Mouse (Mus musculus): ENCODE results near the gene Cdh6.
A peak's percentile ranks its signal among the peaks of the same experiment; 100 is the strongest.

The Cdh6 gene

DNA sequence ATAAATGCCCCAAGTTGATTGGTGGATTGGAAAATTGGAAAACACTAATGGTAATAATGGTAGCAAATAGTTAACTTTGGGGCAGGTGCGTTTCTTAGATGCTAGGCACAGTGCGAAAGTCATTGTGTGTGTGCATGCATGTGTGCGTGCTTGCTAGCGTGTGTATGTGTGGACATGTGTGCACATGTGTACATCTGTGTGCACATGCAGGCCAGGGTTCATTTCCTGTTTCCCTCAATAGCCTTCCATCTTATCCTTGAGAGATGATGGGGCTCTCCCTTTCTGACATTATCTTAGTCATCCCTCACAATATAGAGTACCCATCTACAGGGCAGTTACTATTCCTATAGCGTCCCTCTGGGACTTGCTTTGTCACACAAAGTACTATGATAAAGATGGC, 17.7 kb downstream of the Cdh6 start:
- DNase-seq (ENCODE audit: low spot score in 2 of 2), result no peak

DNA sequence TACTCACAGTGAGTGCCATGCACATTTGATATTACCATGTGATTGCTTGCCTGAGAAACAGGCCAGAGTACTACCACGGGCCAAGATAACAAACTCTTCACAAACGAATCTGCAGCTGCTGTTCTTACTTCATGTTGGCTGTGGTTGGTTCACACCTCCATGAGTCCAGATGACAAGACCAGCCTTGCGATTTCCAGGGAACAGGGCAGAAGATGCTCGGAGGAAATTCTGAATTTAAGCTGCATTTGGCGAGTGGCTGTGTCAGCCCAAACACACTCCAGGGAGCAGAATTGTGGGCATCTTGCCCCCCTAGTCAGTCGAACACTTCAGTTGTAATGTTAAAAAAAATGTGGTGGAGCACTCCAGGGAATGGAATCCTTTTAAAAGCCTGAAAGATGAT, 18.1 kb downstream of the Cdh6 start:
- no peak for DNase-seq (ENCODE audit: low spot score in 2 of 2)

DNA sequence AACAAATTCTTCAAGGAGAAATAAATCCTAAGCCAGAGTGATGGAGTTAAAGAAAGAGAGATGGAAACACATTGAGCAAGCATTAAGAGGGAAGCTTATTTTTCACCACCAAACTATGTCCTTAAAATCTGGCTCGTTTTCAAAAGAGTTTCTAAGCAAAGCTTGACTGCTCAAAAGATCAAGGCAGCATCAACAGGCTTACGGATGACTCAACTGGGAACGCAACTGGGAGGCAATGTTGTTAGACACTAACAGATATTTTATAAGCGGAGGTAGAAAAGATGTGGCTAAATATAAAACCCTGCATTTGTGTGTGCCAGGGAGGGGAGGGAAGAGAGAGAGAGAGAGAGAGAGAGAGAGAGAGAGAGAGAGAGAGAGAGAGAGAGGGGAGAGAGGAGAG, 31.5 kb downstream of the Cdh6 start:
- no peak for DNase-seq (ENCODE audit: low spot score in 2 of 2)

DNA sequence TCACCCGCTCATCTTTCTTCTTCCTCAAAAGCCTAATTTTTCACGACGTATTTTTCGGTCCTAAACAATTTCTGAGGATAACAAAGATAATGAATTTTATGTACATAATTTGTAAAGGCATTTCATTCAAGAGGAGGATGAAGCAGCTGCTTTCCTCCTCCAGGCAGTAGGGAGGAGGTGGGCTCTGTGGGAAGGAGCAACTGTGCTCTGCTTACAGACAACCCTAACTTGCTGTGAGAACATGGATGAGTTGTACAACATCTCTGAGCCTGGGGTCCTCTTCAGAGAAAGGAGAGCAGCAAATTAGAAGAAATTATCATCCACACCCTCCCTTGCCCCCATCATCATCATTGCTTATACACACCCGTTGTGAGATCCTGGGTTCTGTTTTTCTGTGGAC, 33.8 kb downstream of the Cdh6 start:
- no peak for DNase-seq (ENCODE audit: low spot score in 2 of 2)

DNA sequence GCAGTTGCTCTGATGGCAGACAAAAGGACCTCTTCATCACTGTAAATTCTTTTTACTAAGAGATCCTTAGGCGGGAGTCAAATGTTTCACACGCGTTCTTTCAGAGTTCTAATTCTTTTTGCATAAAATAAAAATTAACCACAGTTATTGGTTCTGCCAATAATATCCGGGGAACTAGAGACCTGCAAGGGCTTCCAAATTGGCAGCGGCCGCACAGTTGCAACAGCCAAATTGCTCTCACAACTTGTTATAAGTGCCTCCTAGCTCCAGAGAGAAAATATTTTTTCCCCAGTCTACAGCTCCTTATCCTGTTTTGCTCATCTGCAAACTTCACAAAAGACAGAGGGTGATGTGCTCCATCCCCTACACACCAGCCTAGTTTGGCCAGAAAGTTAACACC, 36.3 kb downstream of the Cdh6 start:
- DNase-seq (ENCODE audit: low spot score in 2 of 2), result no peak

DNA sequence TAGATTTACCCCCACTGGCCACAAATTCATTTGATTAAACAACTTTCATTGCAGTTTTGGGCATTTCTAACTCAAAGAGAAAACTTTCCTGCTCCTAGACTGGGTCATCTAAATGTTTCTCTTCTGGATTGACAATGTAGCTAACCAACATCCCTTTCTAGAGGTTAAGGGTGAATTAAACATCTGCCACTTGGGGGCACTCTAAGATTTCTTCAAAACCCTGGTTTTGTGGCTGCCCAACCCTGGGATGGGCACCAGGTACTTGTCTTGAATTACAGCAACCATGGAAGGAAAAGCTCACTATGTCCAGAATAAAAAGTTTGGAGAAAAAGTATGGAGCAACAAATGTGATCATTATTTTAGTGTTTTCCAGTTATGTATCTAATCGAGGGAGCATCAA, 39.4 kb downstream of the Cdh6 start:
- DNase-seq (ENCODE audit: low spot score in 2 of 2), result no peak

DNA sequence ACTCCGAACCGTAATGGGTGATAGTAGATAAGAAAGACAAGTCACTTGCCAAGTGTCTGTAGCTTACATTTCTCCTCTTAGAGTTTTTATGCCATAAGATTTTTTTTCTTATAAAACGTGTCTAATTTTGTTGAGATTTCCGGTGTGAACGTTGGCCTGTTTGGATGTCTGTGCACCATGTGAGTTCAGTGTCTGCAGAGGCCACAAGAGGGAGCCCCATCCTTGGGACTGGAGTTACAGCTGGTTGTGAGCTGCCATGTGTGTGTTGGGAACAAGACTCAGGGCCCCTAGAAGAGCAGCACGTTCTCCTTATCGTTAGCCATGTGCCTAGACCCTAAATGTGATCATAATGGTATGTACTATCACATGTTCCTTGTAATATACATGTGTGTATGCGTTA, 40.1 kb downstream of the Cdh6 start:
- no peak for DNase-seq (ENCODE audit: low spot score in 2 of 2)

DNA sequence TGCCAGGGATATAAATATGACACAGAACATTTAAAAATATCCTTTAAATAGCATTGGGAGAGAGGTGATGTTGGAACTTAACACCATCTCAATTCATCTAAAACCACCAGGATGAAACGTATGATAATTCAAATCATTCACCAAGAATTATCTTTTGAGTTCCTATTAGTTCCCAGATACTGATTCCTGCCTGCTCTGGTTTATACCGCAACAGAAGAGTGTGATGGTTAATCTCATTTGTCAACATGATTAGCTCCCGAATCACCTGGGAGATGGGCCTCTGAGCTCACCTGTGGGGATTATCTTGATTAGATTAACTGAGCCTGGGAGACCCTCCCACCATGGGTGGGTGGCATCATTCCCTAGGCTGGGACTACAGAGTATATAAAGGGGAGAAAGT, 41.0 kb downstream of the Cdh6 start:
- no peak for DNase-seq (ENCODE audit: low spot score in 2 of 2)

DNA sequence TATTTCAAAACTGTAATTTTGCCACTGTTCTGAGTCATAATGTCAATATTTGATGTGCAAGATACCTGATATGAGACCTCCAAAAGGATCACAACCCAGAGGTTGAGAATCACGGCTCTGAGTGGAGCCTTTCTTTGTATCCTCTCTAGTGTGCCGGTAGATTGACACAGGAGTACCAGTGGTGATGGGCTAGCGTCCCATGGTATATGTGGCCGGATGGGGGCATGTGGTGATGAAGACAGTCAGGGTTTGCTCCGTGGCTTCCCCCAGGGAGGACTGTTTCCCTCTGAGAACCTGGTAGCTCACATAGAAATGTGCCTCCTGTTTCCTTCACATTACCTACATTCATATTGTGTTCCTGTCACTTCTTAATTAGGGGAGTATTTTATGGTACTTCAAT, 43.2 kb downstream of the Cdh6 start:
- DNase-seq (ENCODE audit: low spot score in 2 of 2), result no peak

DNA sequence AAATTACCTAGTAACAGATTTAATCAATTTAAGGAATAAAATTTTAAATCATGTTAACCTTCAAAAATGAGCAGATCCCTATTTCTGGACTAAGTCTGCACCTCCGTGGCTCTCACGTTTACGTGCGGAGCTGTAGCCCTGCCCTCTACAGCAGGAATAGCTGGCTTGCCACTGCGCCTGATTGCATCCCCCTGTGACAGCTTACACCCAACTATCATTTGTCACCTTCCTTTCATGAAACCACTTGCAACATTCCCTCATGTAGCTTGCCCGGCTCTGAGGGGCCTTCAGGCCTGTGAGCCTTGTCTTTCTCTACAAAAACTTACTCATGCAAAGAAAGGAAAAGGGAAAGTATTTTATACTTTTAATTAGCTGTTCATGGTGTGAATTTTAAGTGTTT, 73.1 kb downstream of the Cdh6 start:
- DNase-seq (ENCODE audit: low spot score in 2 of 2), result no peak

DNA sequence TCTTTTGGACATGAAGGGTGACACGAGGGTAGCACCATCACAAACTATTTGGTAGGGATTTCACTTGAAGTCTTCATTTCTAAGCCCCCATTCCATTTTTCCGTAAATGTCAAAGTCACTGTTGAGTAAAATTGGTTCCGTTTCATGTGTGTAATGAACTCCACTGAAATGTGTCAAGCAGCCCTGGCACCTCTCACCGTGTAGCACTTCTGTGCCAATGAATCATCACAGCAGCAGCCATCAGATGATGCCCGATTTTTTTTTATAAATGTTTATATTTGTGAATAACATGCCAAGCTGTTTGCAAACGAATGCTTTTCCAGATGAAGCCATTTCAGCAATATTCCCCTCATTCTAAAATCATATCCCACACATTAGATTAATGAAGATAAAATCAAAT, 75.6 kb downstream of the Cdh6 start:
- DNase-seq (ENCODE audit: low spot score in 2 of 2), result no peak

DNA sequence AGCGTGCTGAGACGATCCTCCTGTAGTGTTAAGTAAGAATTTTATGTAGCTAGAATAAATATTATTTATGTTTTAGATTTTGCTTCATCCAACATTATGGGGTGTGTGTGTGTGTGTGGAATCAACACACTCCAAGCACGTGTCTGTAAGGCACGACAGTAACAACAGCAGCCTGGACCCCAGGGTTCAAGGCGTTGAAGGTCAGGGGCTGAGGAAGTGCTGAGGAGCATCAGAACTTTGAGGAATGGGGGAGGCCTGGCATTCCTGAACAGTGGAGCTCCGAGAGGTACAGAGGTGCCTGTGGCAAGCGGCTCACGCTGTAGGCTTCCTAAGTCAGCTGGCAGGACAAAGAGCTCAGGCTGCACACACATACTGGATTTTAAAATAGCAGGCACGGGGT, 78.1 kb downstream of the Cdh6 start:
- no peak for DNase-seq (ENCODE audit: low spot score in 2 of 2)

DNA sequence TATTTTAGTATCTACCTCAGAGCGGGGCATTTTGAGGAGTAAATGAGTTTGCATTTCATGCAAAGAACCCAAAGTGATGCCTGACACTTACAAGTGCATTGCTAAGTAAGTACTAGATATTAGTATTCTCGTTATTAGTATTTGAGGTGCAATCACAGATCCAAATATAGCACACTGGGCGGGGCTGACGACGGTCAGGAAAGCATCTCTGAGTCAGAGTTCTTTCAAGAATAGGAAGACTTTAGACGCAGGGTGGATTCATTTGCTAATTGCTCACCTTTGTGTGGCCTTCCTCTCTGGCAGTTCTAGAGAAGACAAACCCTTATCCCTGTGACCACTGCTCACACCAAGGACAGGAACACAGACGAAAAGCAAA, 78.6 kb downstream of the Cdh6 start:
- DNase-seq (ENCODE audit: low spot score in 2 of 2), result no peak

DNA sequence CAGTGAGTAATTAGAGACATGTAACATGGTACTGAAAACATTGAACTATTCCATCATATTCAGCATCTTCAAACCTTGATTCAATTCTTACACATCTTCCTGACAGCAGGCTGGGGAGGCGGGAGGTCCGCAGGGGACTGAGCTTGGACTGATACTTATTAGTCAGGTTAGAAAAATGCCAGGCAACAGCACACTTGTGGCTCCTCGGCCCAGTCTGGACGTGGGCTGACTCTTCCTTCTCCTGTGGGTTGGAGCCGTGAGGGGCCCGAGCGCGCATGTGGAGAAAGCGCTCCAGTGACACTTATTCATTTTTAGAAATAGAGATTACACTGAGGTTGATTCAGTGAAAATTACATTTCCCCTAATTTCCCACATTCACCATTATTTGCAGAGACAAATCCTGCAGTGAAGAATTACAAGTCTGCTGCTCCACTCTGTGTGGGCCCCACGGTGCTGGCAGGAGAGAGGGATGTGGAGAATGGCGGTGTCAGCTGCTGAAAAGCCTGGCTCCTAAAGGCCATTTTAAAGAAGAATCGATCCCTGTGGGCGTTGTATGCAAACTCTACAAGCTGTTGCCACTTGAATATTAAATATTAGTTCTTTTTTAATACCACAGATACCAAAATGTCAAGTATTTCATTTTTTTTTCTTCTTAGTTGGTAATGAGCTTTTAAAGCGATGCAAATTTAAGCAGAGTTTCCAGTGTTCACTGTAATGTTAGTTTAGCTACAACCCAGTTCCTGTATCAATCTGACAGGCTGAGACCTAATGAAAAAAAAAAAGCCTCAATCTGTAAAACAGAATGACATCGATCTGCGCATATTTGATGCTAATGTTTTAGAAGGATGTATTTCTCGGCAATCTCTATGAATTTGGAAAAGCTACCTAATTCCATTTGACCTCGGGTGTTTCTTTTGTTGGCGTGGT, 79.3 kb downstream of the Cdh6 start:
- no peak for DNase-seq (ENCODE audit: low spot score in 2 of 2)

DNA sequence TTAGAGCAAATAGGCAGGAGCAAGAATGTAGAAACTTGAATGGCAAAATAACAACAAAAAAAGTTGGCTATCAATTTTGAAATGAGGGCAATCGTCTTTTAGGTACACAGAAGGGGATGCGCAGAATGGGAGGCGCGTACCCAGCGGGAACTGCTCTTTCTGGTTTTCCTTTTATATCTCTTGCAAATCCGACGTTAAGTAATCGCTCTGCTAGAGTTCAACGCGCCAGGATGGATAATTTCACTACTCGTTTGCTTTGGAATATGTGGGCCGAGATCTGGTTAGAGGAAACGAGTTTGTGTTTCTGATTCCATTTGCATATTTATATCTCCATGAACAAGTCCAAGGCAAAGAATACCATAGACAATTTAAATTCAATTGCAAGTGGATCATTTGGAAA, 81.4 kb downstream of the Cdh6 start:
- no peak for DNase-seq (ENCODE audit: low spot score in 2 of 2)

DNA sequence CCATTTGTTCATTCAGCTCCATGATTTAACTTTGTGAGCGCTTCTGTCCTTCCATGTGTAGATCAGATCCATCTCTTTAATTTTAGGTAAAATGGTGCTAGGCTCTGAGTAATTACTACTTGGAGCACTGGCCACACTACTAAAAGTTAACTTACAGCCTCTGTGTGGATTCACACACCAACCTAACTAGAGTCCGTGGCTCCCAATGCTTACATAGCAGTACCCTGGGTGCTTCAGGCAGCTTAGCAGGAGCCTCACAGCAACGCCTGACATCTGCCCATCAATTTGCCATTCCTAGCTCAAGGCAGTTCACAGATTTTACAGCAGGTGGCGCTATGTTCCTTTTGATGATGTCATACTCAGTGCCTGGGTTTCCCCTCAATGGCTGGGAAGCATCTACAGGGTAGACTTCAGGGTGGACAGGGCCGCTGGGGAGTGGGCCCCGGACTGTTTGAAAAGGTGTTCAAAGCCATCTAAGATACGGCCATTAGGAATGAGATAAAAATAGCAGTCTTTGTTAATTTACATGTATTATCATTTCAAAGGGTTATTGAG, 84.9 kb downstream of the Cdh6 start:
- peak; percentile 19 to 50 for DNase-seq (ENCODE audit: low spot score in 2 of 2)

DNA sequence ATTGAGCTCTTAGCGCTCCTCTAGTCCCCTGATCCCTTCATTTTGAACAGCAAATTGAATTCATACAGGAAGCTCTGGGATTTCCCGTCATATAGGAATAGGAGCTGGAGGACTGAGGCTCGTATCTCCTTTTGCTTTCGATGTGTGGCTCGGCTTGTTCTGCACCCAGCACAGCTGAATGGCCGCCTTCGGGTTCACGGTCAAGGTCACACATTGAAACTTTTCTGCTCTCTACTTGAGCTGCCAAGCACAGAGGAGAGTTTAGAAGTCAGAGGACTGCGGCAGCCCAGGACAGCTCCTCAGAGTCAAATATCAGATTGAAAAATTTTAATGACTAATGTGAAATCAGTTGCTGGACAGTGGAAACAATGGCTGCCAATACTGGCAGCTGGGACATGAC, 88.7 kb downstream of the Cdh6 start:
- no peak for DNase-seq (ENCODE audit: low spot score in 2 of 2)

DNA sequence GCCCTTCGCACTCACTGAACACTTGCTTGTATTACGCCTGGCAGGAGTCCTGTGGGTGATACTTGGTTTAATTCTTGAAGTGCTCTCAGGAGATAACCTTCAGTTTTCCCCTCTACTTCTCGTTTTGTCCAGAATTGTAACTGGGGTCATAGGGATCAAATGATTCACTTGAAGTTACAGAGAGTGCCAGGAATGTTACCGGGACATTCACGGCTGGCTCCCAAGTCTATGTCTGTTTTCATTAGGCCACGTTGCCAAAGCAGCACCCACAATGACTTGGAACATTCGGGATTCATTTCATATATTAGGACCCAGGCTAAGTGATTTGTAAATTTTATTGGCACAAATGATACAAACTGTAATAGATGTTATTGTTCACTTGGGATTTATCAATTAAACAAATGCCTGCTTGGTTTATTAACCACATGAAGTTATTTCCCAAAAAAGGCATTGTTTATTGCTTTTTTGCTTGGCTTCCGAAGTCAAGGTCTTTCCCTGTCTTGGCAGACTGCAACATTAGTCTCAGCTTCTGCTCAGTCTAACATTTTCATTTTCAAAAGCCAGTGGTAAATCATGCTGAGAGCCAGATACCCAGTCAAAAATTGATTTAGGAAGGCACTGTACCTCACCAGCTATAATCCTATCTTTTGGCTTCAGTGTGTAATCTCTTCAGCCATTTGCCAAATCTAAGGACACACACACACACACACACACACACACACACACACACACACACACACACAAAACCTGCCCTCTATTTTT, 96.4 kb downstream of the Cdh6 start:
- DNase-seq (ENCODE audit: low spot score in 2 of 2), result no peak

DNA sequence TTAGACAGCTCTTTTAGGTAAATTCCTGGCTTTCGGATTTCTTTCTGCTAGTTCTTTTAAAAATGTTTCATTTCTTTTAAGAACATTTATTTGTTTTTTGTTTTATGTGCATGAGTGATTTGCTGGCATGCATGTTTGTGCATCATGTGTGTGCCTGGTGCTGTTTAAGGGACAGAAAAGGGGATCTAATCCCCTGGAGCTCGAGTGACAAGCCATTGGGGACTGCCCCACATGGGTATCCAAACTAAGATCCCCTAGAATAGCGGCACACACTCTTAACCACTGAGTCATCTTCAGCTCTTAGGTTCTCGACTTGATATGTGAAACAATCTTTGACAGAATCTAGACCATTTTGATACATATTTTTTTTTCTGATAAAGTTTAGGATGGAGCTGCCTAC, 99.4 kb downstream of the Cdh6 start:
- DNase-seq (ENCODE audit: low spot score in 2 of 2), result no peak

DNA sequence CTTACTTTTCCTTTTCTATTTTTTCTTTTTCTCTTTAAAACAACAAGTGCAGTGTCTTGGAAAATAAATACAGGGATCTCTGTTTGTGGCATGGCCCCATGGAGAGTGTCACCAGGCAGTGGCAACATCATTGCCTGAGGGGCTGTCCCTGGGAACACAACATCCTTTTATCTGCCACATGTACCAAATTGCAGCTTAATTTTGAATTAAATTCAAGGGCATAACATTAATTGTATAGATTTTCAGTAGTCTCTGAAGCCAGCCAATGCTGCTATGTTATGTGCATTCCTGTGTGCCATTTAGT, 105.3 kb downstream of the Cdh6 start:
- no peak for DNase-seq (ENCODE audit: low spot score in 2 of 2)

DNA sequence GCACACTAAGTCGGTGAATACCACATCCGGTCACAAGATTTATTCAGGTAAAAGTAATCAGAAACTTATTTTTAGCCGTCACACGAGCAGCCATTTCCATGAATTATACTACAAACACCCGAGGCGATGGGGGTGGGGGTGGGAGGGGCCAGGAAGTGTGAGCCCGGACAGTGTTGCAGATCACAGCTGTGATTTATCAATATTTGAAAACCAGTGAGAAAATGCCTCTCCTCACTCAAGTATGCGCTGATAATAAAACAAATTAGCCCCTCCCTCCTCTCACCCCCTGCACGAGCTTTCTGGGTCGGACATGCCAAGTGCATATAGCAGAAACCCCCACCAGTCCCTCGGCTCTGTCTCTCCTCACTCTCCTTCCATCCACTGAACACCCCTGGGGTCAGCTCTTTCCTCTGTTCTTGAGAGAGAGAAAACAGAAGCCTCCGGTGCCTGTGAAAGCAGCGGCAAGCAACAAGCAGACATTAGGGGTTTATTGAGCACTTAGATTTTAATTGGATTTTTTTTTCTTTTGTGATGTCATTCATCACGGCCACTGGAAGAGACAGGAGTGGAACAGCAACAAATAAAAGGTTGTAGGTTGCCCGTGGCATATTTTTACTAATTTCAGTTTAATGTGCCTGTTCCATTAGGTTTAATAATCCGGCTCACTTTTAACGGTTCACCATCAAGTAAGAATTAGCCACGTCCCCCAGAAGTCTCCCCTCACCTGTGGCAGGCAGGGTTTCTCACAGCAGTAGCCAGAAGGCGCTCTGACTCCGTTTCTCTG, 105.9 kb downstream of the Cdh6 start:
- DNase-seq (ENCODE audit: low spot score in 2 of 2), result no peak

DNA sequence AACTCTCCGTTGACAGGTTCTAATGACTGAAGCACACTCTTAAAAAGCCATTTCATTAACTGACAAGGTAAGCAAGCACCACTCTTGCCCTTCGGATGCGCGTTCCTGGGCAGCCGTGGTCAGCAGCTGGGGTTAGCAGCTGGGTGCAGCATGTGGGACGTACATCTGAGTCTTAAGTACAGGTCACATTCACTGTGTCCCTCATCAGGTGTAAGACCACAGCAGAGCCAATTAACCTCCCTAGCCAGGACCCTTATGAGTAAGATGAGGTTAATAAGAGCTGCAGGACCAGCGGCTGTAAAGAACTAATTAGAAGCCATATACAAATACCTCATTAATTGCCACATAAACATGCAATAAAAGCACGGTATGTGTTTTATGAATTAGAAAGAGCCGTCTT, 106.7 kb downstream of the Cdh6 start:
- DNase-seq (ENCODE audit: low spot score in 2 of 2), result no peak

Measured in frontal cortex, postnatal 14 days (tissue).